Mouse (Mus musculus) frontal cortex, adult 2 months (tissue): ENCODE results near the gene Csrp1. TPM values are rescaled to one million over a fixed set of nuclear protein-coding genes. Genes with fewer than 3 reads are reported as not detected.

Experiments used
- DNase-seq, 2 experiments: peaks; one replicate each; pipeline ENCODE4 v3.0.0; 2022; ENCODE audit warnings: low spot score in 1 of 2; ENCODE audit errors: extremely low spot score in 1 of 2
- polyA plus RNA-seq: library from polyadenylated mRNA; depleted of rRNA; stranded (reverse); fragments of >200 nt; gene quantifications from 2 replicates; pipeline ENCODE4 v1.2.3, GENCODE M21; 2012; rRNA removed

Csrp1 gene
- polyA plus RNA-seq, 1 experiment, result 205 TPM

DNA sequence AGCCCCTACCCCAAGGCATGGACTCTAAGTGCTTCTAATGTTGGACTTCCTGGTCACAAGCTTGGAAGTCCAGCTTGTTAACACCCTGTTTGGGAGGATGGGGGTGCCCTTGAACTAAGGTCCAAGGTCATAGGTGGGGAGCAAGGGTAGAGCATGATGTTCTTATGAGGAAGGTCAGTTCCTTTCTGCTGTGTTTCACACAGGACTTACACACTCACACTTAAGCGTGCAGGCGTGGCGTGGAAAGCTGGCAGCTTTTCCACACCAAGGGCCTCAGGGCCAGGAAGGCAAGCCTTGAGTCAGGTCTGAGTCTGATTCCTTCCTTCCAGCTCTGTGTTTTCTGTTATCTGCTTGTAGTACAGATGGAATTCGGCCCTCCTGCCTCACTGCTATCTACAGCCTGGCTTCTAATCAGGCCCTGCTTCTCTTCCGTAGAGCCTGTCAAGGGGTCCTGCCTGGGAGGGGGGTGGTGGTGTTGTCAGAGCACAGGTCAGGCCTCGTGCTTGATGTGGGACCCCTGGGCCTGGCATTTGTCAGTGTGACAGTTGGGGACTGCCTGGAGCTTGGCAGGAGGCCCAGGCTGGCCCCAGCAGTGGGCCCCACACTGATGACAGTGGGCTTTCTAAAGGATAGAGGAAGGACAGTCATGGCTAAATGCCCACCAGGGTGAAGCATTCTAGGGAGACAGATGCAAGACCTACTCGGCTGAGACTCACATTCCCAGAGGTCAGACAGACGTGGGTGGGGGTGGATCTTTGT, 80.5 kb downstream of the Csrp1 start:
- DNase-seq, result no peak

Other genes starting within 250 kb of the Csrp1 start
- gene Nav1, start 112.8 kb upstream of the Csrp1 start, polyA plus RNA-seq, result 49.4 and 61.9 TPM in 2 replicates
- gene Phlda3, start 46.1 kb downstream of the Csrp1 start, polyA plus RNA-seq, result 33.6 and 41.1 TPM in 2 replicates
- gene Tnni1, start 59.4 kb downstream of the Csrp1 start, polyA plus RNA-seq, result 10.5 and 11.3 TPM in 2 replicates
- 1.6 and 1.8 TPM in 2 replicates for gene Lad1, start 98.5 kb downstream of the Csrp1 start, polyA plus RNA-seq
- 11.6 and 13.8 TPM in 2 replicates for gene Tnnt2, start 116.3 kb downstream of the Csrp1 start, polyA plus RNA-seq
- gene Pkp1, start 199.1 kb downstream of the Csrp1 start, polyA plus RNA-seq, result 0.24 and 0.40 TPM in 2 replicates